8 mouse cellular contexts compared by ENCODE assay signal in the genomic region with DNA sequence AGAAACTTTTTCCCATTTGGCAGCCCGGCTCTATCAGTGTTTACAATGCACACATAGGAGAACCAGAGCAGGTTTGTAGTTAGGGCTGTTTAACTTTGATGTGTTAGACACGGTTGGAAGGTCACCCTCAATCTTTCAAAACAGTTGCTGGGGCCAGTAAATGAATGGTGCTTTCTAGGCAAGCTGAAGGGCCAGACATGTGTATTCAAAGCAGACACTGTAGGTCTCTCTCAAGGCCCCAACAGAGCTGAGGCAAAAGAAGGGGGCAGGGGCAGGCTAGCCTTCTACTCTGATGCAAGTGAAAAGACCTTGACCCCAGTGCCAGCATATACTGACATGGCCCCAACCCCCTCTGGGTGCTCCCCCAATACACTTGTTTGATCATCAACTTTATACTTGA. TPM values are rescaled to one million over a fixed set of nuclear protein-coding genes. Genes with fewer than 3 reads are reported as not detected.
DNase-seq lines count a peak whose midpoint lies in the region; ATAC-seq and TF ChIP-seq lines count a peak whose summit lies in the region.

No protein-coding gene starts in this region.

- H3K27ac ChIP-seq in layer of hippocampus, adult 2 months: no peak overlapping the region
- H3K27ac ChIP-seq in embryonic facial prominence, embryonic 15.5 days (replicated peaks): no peak overlapping the region
- H3K27ac ChIP-seq in liver, embryonic 14.5 days: peak overlapping the region; percentile 56; the same call in 1 of the 2 replicates

- H3K4me3 ChIP-seq in layer of hippocampus, adult 2 months: peak overlapping the region; percentile 92; the same call in 1 of the 2 replicates
- no peak overlapping the region for H3K4me3 ChIP-seq in embryonic facial prominence, embryonic 15.5 days (replicated peaks)
- H3K4me3 ChIP-seq in liver, embryonic 14.5 days (ENCODE audit: insufficient read depth in 1 of 2, low read depth in 2 of 2, low read length in 2 of 2): peak overlapping the region; percentile 86 to 92

- no peaks in the 10 kb centered on the region for H3K9me3 ChIP-seq in embryonic facial prominence, embryonic 15.5 days (replicated peaks)
- H3K9me3 ChIP-seq in liver, embryonic 14.5 days (ENCODE audit: control insufficient read depth, low read length): no peaks in the 10 kb centered on the region; the same call in 1 of the 2 replicates

- peaks cover 23% of the 10 kb centered on the region for H3K4me1 ChIP-seq in embryonic facial prominence, embryonic 15.5 days
- H3K4me1 ChIP-seq in liver, embryonic 14.5 days (replicated peaks; ENCODE audit: control insufficient read depth in 2 of 2, insufficient read depth in 2 of 2, low read length in 1 of 2): peaks cover 34 to 44% of the 10 kb centered on the region in 2 experiments

- no peak for TF ChIP-seq CTCF in layer of hippocampus, adult 2 months (conservative IDR thresholded peaks at IDR 0.05)
- TF ChIP-seq CTCF in liver, embryonic 14.5 days (IDR thresholded peaks at IDR 0.05; ENCODE audit: low read depth): no peak

- no peak overlapping the region for H3K9ac ChIP-seq in embryonic facial prominence, embryonic 15.5 days
- peak overlapping the region; percentile 94 for H3K9ac ChIP-seq in liver, embryonic 14.5 days (replicated peaks)

- DNase-seq in adrenal gland, postnatal 10 days: peak; percentile 43
- no peak for DNase-seq in adrenal gland, adult 18-20 months (ENCODE audit: low spot score in 2 of 2)
- DNase-seq in layer of hippocampus, adult 2 months (ENCODE audit: low spot score in 2 of 2): no peak
- no peak for DNase-seq in layer of hippocampus, postnatal 36 days
- DNase-seq in liver, embryonic 14.5 days (ENCODE audit: low read depth in 3 of 3, low spot score in 3 of 3): no peak
- DNase-seq in embryo, embryonic 9.5 days (ENCODE audit: extremely low spot score): no peak
- DNase-seq in thymus, postnatal 25 days: no peak

- peak overlapping the region; percentile 84 for H3K4me2 ChIP-seq in embryonic facial prominence, embryonic 15.5 days (replicated peaks)
- peak overlapping the region; percentile 98 for H3K4me2 ChIP-seq in liver, embryonic 14.5 days (ENCODE audit: low read depth)

- ATAC-seq in embryonic facial prominence, embryonic 15.5 days (ENCODE audit: insufficient number of reproducible peaks, low FRiP score, low TSS enrichment, low read depth): no peak
- no peak for ATAC-seq in liver, embryonic 14.5 days (ENCODE audit: insufficient read depth)

- H3K36me3 ChIP-seq in embryonic facial prominence, embryonic 15.5 days: no peaks in the 10 kb centered on the region
- no peaks in the 10 kb centered on the region for H3K36me3 ChIP-seq in liver, embryonic 14.5 days (replicated peaks; ENCODE audit: control insufficient read depth, insufficient read depth, low read depth)

- H3K27me3 ChIP-seq in embryonic facial prominence, embryonic 15.5 days: 0 out of 2 replicates have a peak, but pooled peaks cover 7% of the 10 kb centered on the region
- no peaks in the 10 kb centered on the region for H3K27me3 ChIP-seq in liver, embryonic 14.5 days (ENCODE audit: control insufficient read depth, insufficient read depth, low read length)

- no peak for TF ChIP-seq EP300 in liver, embryonic 14.5 days (IDR thresholded peaks at IDR 0.05; ENCODE audit: low read depth)

- 0% methylated on average over 2 of the region's 2 CpGs for WGBS in embryonic facial prominence, embryonic 15.5 days
- WGBS in liver, embryonic 14.5 days (ENCODE audit: insufficient replicate concordance): 12% methylated on average over 2 of the region's 2 CpGs

RNA-seq across cellular contexts. Expression of gene Taok3, which starts 1.7 kb away (rescaled TPM):
- total RNA-seq in adrenal gland, postnatal 10 days (2021): 10 to 100 TPM; 26.0 to 29.3 TPM
- 10 to 100 TPM; 33.0 to 35.9 TPM for total RNA-seq in adrenal gland, adult 18-20 months (2021)
- 10 to 100 TPM; 57.0 to 60.8 TPM for total RNA-seq in layer of hippocampus, adult 2 months (2021)
- 10 to 100 TPM; 55.3 to 63.5 TPM for total RNA-seq in layer of hippocampus, postnatal 36 days (2021)
- polyA plus RNA-seq in embryonic facial prominence, embryonic 15.5 days (2015; fragmentation: Nextera tagmentation; extraction: Ambion mirVana): 19.9 and 22.3 TPM in 2 replicates
- polyA plus RNA-seq in liver, embryonic 14.5 days (2012; rRNA removed): 14.7 and 17.1 TPM in 2 replicates
- 43.3 and 50.2 TPM in 2 replicates for polyA plus RNA-seq in liver, embryonic 14.5 days (2014; fragmentation: Nextera tagmentation; extraction: Ambion mirVana)

RNA-seq across cellular contexts. Expression of gene Suds3, which starts 5.7 kb away (rescaled TPM):
- total RNA-seq in adrenal gland, postnatal 10 days (2021): 100 to 1,000 TPM; 100 to 109 TPM
- total RNA-seq in adrenal gland, adult 18-20 months (2021): 100 to 1,000 TPM; 103 to 120 TPM
- total RNA-seq in layer of hippocampus, adult 2 months (2021): 100 to 1,000 TPM; 112 to 130 TPM
- 100 to 1,000 TPM; 117 to 119 TPM for total RNA-seq in layer of hippocampus, postnatal 36 days (2021)
- polyA plus RNA-seq in embryonic facial prominence, embryonic 15.5 days (2015; fragmentation: Nextera tagmentation; extraction: Ambion mirVana): 75.1 and 80.1 TPM in 2 replicates
- polyA plus RNA-seq in liver, embryonic 14.5 days (2012; rRNA removed): 16.2 and 22.7 TPM in 2 replicates
- 19.7 and 19.8 TPM in 2 replicates for polyA plus RNA-seq in liver, embryonic 14.5 days (2014; fragmentation: Nextera tagmentation; extraction: Ambion mirVana)
